Mouse (Mus musculus): Measurements from ENCODE around the gene Plcb4.

Gene Plcb4

GRCm38 (mm10) chr2:135761226-135761802 lies 102.5 kb downstream of the Plcb4 start:
- DNase-seq (ENCODE audit: low spot score): no peak

GRCm38 (mm10) chr2:135764706-135765105 lies 105.9 kb downstream of the Plcb4 start:
- DNase-seq (ENCODE audit: low spot score): no peak

- DNase-seq (ENCODE audit: low spot score): no peak
Observed at GRCm38 (mm10) chr2:135766471-135767063, 107.8 kb downstream of the Plcb4 start.

GRCm38 (mm10) chr2:135767535-135767934 lies 108.7 kb downstream of the Plcb4 start:
- no peak for DNase-seq (ENCODE audit: low spot score)

- DNase-seq (ENCODE audit: low spot score): no peak
Observed at GRCm38 (mm10) chr2:135769701-135770100, 110.9 kb downstream of the Plcb4 start.

- DNase-seq (ENCODE audit: low spot score): no peak
Observed at GRCm38 (mm10) chr2:135770226-135770625, 111.4 kb downstream of the Plcb4 start.

GRCm38 (mm10) chr2:135773194-135773972 lies 114.6 kb downstream of the Plcb4 start:
- no peak for DNase-seq (ENCODE audit: low spot score)

- DNase-seq (ENCODE audit: low spot score): no peak
Observed at GRCm38 (mm10) chr2:135775026-135775425, 116.2 kb downstream of the Plcb4 start.

- DNase-seq (ENCODE audit: low spot score): no peak
Observed at GRCm38 (mm10) chr2:135776131-135776775, 117.4 kb downstream of the Plcb4 start.

- DNase-seq (ENCODE audit: low spot score): no peak
Observed at GRCm38 (mm10) chr2:135781391-135781790, 122.6 kb downstream of the Plcb4 start.

- DNase-seq (ENCODE audit: low spot score): no peak
Observed at GRCm38 (mm10) chr2:135787415-135787814, 128.6 kb downstream of the Plcb4 start.

- no peak for DNase-seq (ENCODE audit: low spot score)
Observed at GRCm38 (mm10) chr2:135792907-135793306, 134.1 kb downstream of the Plcb4 start.

- no peak for DNase-seq (ENCODE audit: low spot score)
Observed at GRCm38 (mm10) chr2:135796684-135797083, 137.9 kb downstream of the Plcb4 start.

- no peak for DNase-seq (ENCODE audit: low spot score)
Observed at GRCm38 (mm10) chr2:135797677-135798546, 139.1 kb downstream of the Plcb4 start.

GRCm38 (mm10) chr2:135799149-135799770 lies 140.4 kb downstream of the Plcb4 start:
- no peak for DNase-seq (ENCODE audit: low spot score)

GRCm38 (mm10) chr2:135800385-135800784 lies 141.6 kb downstream of the Plcb4 start:
- no peak for DNase-seq (ENCODE audit: low spot score)

- no peak for DNase-seq (ENCODE audit: low spot score)
Observed at GRCm38 (mm10) chr2:135802878-135803450, 144.2 kb downstream of the Plcb4 start.

GRCm38 (mm10) chr2:135805748-135806685 lies 147.2 kb downstream of the Plcb4 start:
- no peak for DNase-seq (ENCODE audit: low spot score)

GRCm38 (mm10) chr2:135808342-135808741 lies 149.5 kb downstream of the Plcb4 start:
- no peak for DNase-seq (ENCODE audit: low spot score)

GRCm38 (mm10) chr2:135810841-135811240 lies 152.0 kb downstream of the Plcb4 start:
- no peak for DNase-seq (ENCODE audit: low spot score)
